Mouse (Mus musculus): ENCODE results near the gene Olfr1062. TPM values are rescaled to one million over a fixed set of nuclear protein-coding genes. Genes with fewer than 3 reads are reported as not detected.

The Olfr1062 gene
- polyA plus RNA-seq, 1 experiment from 2014 or later: not detected

Other genes with a start within 250 kb of the Olfr1062 start
- gene Olfr1044, start 248.9 kb downstream of the Olfr1062 start, polyA plus RNA-seq (2016; fragmentation: Nextera tagmentation; extraction: Ambion mirVana): not detected in 2 replicates
- gene Olfr52, start 241.1 kb downstream of the Olfr1062 start, polyA plus RNA-seq (2016; fragmentation: Nextera tagmentation; extraction: Ambion mirVana): not detected in 2 replicates
- gene Olfr1045, start 223.7 kb downstream of the Olfr1062 start, polyA plus RNA-seq (2016; fragmentation: Nextera tagmentation; extraction: Ambion mirVana): not detected in 2 replicates
- not detected in 2 replicates for gene Olfr1046, start 207.4 kb downstream of the Olfr1062 start, polyA plus RNA-seq (2016; fragmentation: Nextera tagmentation; extraction: Ambion mirVana)
- not detected in 2 replicates for gene Olfr1047, start 195.3 kb downstream of the Olfr1062 start, polyA plus RNA-seq (2016; fragmentation: Nextera tagmentation; extraction: Ambion mirVana)
- gene Olfr1048, start 186.5 kb downstream of the Olfr1062 start, polyA plus RNA-seq (2016; fragmentation: Nextera tagmentation; extraction: Ambion mirVana): not detected in 2 replicates
- not detected in 2 replicates for gene Olfr1049, start 168.4 kb downstream of the Olfr1062 start, polyA plus RNA-seq (2016; fragmentation: Nextera tagmentation; extraction: Ambion mirVana)
- gene Olfr1051, start 147.7 kb downstream of the Olfr1062 start, polyA plus RNA-seq (2016; fragmentation: Nextera tagmentation; extraction: Ambion mirVana): not detected in 2 replicates
- not detected in 2 replicates for gene Olfr1052, start 134.3 kb downstream of the Olfr1062 start, polyA plus RNA-seq (2016; fragmentation: Nextera tagmentation; extraction: Ambion mirVana)
- gene Olfr1053, start 111.5 kb downstream of the Olfr1062 start, polyA plus RNA-seq (2016; fragmentation: Nextera tagmentation; extraction: Ambion mirVana): not detected in 2 replicates
- not detected in 2 replicates for gene Olfr1054, start 91.3 kb downstream of the Olfr1062 start, polyA plus RNA-seq (2016; fragmentation: Nextera tagmentation; extraction: Ambion mirVana)
- not detected in 2 replicates for gene Olfr1055, start 76.5 kb downstream of the Olfr1062 start, polyA plus RNA-seq (2016; fragmentation: Nextera tagmentation; extraction: Ambion mirVana)
- not detected in 2 replicates for gene Olfr1056, start 64.3 kb downstream of the Olfr1062 start, polyA plus RNA-seq (2016; fragmentation: Nextera tagmentation; extraction: Ambion mirVana)
- not detected in 2 replicates for gene Olfr1057, start 48.4 kb downstream of the Olfr1062 start, polyA plus RNA-seq (2016; fragmentation: Nextera tagmentation; extraction: Ambion mirVana)
- not detected in 2 replicates for gene Olfr1058, start 38.2 kb downstream of the Olfr1062 start, polyA plus RNA-seq (2016; fragmentation: Nextera tagmentation; extraction: Ambion mirVana)
- not detected in 2 replicates for gene Olfr1061, start 12.7 kb downstream of the Olfr1062 start, polyA plus RNA-seq (2016; fragmentation: Nextera tagmentation; extraction: Ambion mirVana)
- not detected in 2 replicates for gene Olfr1065, start 23.8 kb upstream of the Olfr1062 start, polyA plus RNA-seq (2016; fragmentation: Nextera tagmentation; extraction: Ambion mirVana)
- not detected in 2 replicates for gene Olfr1066, start 29.5 kb upstream of the Olfr1062 start, polyA plus RNA-seq (2016; fragmentation: Nextera tagmentation; extraction: Ambion mirVana)
- not detected in 2 replicates for gene Olfr228, start 60.6 kb upstream of the Olfr1062 start, polyA plus RNA-seq (2016; fragmentation: Nextera tagmentation; extraction: Ambion mirVana)
- not detected in 2 replicates for gene Olfr1076, start 81.7 kb upstream of the Olfr1062 start, polyA plus RNA-seq (2016; fragmentation: Nextera tagmentation; extraction: Ambion mirVana)
- not detected in 2 replicates for gene Olfr1079, start 115.7 kb upstream of the Olfr1062 start, polyA plus RNA-seq (2016; fragmentation: Nextera tagmentation; extraction: Ambion mirVana)
- gene Olfr1080, start 131.5 kb upstream of the Olfr1062 start, polyA plus RNA-seq (2016; fragmentation: Nextera tagmentation; extraction: Ambion mirVana): not detected in 2 replicates
- not detected in 2 replicates for gene Olfr1082, start 172.2 kb upstream of the Olfr1062 start, polyA plus RNA-seq (2016; fragmentation: Nextera tagmentation; extraction: Ambion mirVana)
- not detected in 2 replicates for gene Olfr1084, start 213.0 kb upstream of the Olfr1062 start, polyA plus RNA-seq (2016; fragmentation: Nextera tagmentation; extraction: Ambion mirVana)
- gene Olfr1085, start 235.3 kb upstream of the Olfr1062 start, polyA plus RNA-seq (2016; fragmentation: Nextera tagmentation; extraction: Ambion mirVana): not detected in 2 replicates